Mouse (Mus musculus): Measurements from ENCODE around the gene Imp4. TPM values are rescaled to one million over a fixed set of nuclear protein-coding genes. Genes with fewer than 3 reads are reported as not detected.

Gene Imp4
- polyA plus RNA-seq, 2 experiments: 21.2 to 56.8 TPM

DNA sequence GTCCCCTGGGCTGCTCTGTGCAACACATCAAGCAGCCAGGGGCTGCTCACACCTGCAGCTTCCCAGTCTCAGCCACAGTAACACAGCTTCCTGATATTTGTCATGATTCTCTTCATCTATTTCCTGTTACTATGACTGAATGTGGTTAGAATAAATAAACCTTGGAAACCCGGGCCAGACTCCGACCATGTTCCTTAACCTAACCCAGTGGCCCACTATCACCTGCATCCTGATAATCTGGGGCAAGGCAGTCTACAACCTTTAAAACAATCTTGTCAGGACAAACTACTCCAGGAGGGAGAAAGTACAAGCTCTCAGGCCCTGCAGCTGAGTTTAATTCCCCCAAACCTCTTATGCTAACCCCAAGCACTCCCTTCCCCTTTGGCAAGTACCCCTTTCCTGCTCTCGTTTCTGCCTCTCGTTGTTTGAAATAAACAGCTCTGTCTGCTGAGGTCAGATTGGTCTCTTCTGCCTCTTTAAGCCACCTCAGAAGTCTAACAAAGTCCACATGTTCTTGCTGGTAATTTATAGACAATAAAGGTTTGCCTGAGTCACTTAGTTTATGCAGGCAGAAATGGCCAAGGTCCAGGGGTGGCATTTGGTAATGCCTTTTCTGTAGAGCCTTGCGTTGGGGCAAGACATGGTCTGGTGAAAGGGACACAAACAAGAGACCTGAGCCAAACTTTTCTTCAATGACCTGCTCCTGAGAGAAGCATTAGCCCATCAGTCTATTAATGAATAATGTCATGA lies 42.4 kb downstream of the Imp4 start:
- no peaks in the 10 kb centered on the region for H3K36me3 ChIP-seq (replicated peaks; ENCODE audit: control insufficient read depth, insufficient read depth, low read depth)
- 34% methylated on average over 5 of the region's 5 CpGs for WGBS (ENCODE audit: insufficient replicate concordance)
- H3K27me3 ChIP-seq (ENCODE audit: control insufficient read depth, insufficient read depth, low read length): no peaks in the 10 kb centered on the region
- no peak overlapping the region for H3K9ac ChIP-seq (replicated peaks)
- no peak for ATAC-seq (ENCODE audit: insufficient read depth)
- no peak overlapping the region for H3K27ac ChIP-seq
- no peak overlapping the region for H3K4me2 ChIP-seq (ENCODE audit: low read depth)
- DNase-seq (ENCODE audit: low read depth in 3 of 3, low spot score in 3 of 3): no peak
- H3K4me1 ChIP-seq (replicated peaks; ENCODE audit: control insufficient read depth in 2 of 2, insufficient read depth in 2 of 2, low read length in 1 of 2): peaks cover 0 to 5% of the 10 kb centered on the region in 2 experiments; a peak in 1 of 4 replicates
- no peak overlapping the region for H3K4me3 ChIP-seq (ENCODE audit: insufficient read depth in 1 of 2, low read depth in 2 of 2, low read length in 2 of 2)
- H3K9me3 ChIP-seq (ENCODE audit: control insufficient read depth, low read length): no peaks in the 10 kb centered on the region
- TF ChIP-seq EP300 (IDR thresholded peaks at IDR 0.05; ENCODE audit: low read depth) (no peak), CTCF (IDR thresholded peaks at IDR 0.05; ENCODE audit: low read depth) (no peak)

GRCm38 (mm10) chr1:34484470-34484869 lies 44.8 kb downstream of the Imp4 start:
- no peak for TF ChIP-seq CTCF (IDR thresholded peaks at IDR 0.05; ENCODE audit: low read depth)
- TF ChIP-seq EP300 (IDR thresholded peaks at IDR 0.05; ENCODE audit: low read depth): no peak
- no peaks in the 10 kb centered on the region for H3K9me3 ChIP-seq (ENCODE audit: control insufficient read depth, low read length)
- H3K27me3 ChIP-seq (ENCODE audit: control insufficient read depth, insufficient read depth, low read length): no peaks in the 10 kb centered on the region
- H3K36me3 ChIP-seq (replicated peaks; ENCODE audit: control insufficient read depth, insufficient read depth, low read depth): no peaks in the 10 kb centered on the region
- ATAC-seq (ENCODE audit: insufficient read depth): no peak
- WGBS (ENCODE audit: insufficient replicate concordance): 48% methylated on average over 10 of the region's 10 CpGs
- no peak overlapping the region for H3K27ac ChIP-seq
- H3K4me3 ChIP-seq (ENCODE audit: insufficient read depth in 1 of 2, low read depth in 2 of 2, low read length in 2 of 2): no peak overlapping the region
- DNase-seq (ENCODE audit: low read depth in 3 of 3, low spot score in 3 of 3): no peak
- peaks cover 0 to 5% of the 10 kb centered on the region in 2 experiments; a peak in 1 of 4 replicates for H3K4me1 ChIP-seq (replicated peaks; ENCODE audit: control insufficient read depth in 2 of 2, insufficient read depth in 2 of 2, low read length in 1 of 2)
- no peak overlapping the region for H3K4me2 ChIP-seq (ENCODE audit: low read depth)
- H3K9ac ChIP-seq (replicated peaks): no peak overlapping the region

- no peaks in the 10 kb centered on the region for H3K9me3 ChIP-seq (ENCODE audit: control insufficient read depth, low read length)
- H3K27ac ChIP-seq: no peak overlapping the region
- peak overlapping the region; percentile 4 to 17; a peak in 3 of 4 replicates for H3K4me3 ChIP-seq (ENCODE audit: insufficient read depth in 1 of 2, low read depth in 2 of 2, low read length in 2 of 2)
- peaks cover 0 to 6% of the 10 kb centered on the region in 2 experiments; a peak in 1 of 4 replicates for H3K4me1 ChIP-seq (replicated peaks; ENCODE audit: control insufficient read depth in 2 of 2, insufficient read depth in 2 of 2, low read length in 1 of 2)
- ATAC-seq (ENCODE audit: insufficient read depth) (peak; percentile 37; the same call in 1 of the 2 replicates), DNase-seq (ENCODE audit: low read depth in 3 of 3, low spot score in 3 of 3) (no peak)
- TF ChIP-seq CTCF (IDR thresholded peaks at IDR 0.05; ENCODE audit: low read depth): peak; percentile 77
- TF ChIP-seq EP300 (IDR thresholded peaks at IDR 0.05; ENCODE audit: low read depth): no peak
- H3K4me2 ChIP-seq (ENCODE audit: low read depth): peak overlapping the region; percentile 42
- H3K36me3 ChIP-seq (replicated peaks; ENCODE audit: control insufficient read depth, insufficient read depth, low read depth): no peaks in the 10 kb centered on the region
- H3K27me3 ChIP-seq (ENCODE audit: control insufficient read depth, insufficient read depth, low read length): no peaks in the 10 kb centered on the region
- 5% methylated on average over 25 of the region's 25 CpGs for WGBS (ENCODE audit: insufficient replicate concordance)
- no peak overlapping the region for H3K9ac ChIP-seq (replicated peaks)
Measured at GRCm38 (mm10) chr1:34485461-34486188, 46.0 kb downstream of the Imp4 start.

- no peaks in the 10 kb centered on the region for H3K36me3 ChIP-seq (replicated peaks; ENCODE audit: control insufficient read depth, insufficient read depth, low read depth)
- ATAC-seq (ENCODE audit: insufficient read depth): no peak
- no peak overlapping the region for H3K4me2 ChIP-seq (ENCODE audit: low read depth)
- H3K27ac ChIP-seq: no peak overlapping the region
- WGBS (ENCODE audit: insufficient replicate concordance): 71% methylated on average over 3 of the region's 3 CpGs
- H3K9me3 ChIP-seq (ENCODE audit: control insufficient read depth, low read length): no peaks in the 10 kb centered on the region
- TF ChIP-seq CTCF (IDR thresholded peaks at IDR 0.05; ENCODE audit: low read depth): peak; percentile 33; the same call in 1 of the 2 replicates
- TF ChIP-seq EP300 (IDR thresholded peaks at IDR 0.05; ENCODE audit: low read depth): no peak
- peaks cover 0 to 6% of the 10 kb centered on the region in 2 experiments; a peak in 1 of 4 replicates for H3K4me1 ChIP-seq (replicated peaks; ENCODE audit: control insufficient read depth in 2 of 2, insufficient read depth in 2 of 2, low read length in 1 of 2)
- DNase-seq (ENCODE audit: low read depth in 3 of 3, low spot score in 3 of 3): no peak
- H3K27me3 ChIP-seq (ENCODE audit: control insufficient read depth, insufficient read depth, low read length): no peaks in the 10 kb centered on the region
- no peak overlapping the region for H3K9ac ChIP-seq (replicated peaks)
- no peak overlapping the region for H3K4me3 ChIP-seq (ENCODE audit: insufficient read depth in 1 of 2, low read depth in 2 of 2, low read length in 2 of 2)
Measured at GRCm38 (mm10) chr1:34487383-34487782, 47.7 kb downstream of the Imp4 start.

All from liver, embryonic 14.5 days (tissue).